Mouse (Mus musculus): ENCODE results near the gene Kansl1.

Kansl1 gene

GRCm38 (mm10) chr11:104439703-104440102, 29.0 kb downstream of the Kansl1 start:
- no peak for DNase-seq (ENCODE audit: low read depth, low spot score)

DNA sequence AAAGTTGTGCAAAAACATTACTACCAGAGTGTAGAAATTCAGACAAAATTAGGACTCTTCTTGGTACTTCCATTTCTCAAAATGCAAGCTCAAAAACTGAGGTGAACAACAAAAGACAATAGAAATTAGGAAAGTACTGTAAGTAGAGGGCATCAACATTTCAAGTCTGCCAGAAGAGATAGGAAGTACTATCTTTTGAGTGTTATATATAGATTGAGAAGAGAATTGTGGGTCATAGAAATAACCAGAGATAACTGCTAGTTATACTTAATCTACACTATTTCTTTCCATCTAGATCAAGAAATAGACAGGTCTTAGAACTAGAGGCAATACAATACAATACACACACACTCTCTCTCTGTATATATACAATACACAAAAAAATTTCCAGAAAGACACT, 30.2 kb downstream of the Kansl1 start:
- DNase-seq (ENCODE audit: low read depth, low spot score), result no peak

DNA sequence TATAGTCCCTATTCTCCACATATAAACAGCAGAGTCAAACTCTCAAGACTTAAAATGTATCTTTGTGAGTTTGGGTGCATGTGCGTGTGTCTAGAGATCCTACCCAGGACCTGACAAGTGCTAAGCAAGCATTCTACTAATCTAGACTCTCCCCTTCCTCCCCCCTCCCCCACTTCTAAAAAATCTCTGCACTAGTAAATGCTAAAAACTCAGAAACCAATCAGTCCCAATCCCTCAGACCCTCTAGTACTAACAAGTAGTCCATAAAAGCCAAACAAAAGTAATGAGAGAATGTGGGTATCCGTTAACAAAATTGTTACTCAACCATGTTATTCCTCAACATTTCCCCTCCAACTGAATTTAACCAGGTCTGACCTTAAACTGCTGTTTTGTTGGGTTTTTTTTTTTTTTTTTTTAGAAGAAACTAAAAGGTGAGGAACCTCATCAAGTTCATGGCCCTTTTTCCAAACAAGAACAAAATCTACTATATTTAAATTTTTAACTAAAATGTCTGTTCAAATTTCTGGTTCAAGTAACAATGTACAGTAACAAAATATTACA, 32.2 kb downstream of the Kansl1 start:
- no peak for DNase-seq (ENCODE audit: low read depth, low spot score)

- DNase-seq (ENCODE audit: low read depth, low spot score), result no peak
These were observed 32.9 kb downstream of the Kansl1 start for GRCm38 (mm10) chr11:104435753-104436152.

DNA sequence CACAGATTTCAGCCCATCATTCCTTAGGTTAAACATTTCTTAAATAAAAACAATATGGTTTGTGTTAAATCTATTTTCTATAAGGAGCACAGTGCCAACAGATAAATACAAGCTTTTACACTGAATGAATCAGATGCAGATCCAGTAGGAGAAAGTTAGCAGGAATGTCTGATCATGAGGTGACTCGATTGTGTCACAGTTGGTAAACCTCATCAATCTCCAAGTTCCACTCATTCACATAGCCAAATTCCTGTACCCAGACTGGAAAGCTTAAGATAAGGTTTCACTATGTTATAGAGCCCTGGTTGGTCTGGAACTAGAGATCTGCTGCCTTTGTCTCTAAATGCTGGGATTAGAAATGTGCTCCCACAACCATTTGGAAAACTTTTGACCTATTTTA, 33.5 kb downstream of the Kansl1 start:
- no peak for DNase-seq (ENCODE audit: low read depth, low spot score)

DNA sequence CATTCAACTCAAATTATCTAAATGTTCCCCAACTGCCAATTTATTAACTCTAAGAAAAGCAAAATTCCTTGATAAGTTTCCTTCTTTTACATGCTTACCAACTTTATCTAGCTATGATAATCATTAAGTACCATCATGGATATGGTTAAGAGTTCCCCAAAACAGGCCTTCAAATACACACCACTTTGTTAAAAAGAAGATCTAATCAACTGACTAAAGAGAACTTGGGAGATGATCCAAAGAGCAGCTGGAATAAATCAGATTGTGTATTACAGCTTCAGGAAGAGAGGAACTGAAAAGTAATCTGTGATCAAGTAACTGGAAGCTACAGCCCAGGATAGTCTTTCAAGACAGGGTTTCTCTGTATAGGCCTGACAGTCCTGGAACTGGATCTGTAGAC, 36.4 kb downstream of the Kansl1 start:
- no peak for DNase-seq (ENCODE audit: low read depth, low spot score)

DNA sequence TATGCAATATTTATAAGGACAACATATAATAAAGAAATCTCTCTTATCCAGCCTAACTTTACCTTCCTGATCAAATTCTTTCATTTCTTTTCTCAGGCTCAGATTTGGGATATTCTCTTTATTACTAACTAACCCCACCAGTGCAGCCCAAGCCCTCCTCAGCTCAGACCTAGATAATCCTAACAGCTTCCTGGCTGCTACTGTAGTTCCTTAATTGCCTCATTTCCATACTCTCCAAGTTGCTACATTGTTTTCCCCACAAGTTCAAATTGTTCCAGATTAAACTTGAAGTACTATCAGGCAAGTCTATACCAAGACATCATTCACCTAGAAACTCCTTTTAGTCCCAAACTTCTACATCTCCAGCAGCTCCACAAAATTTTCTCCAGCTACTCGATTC, 36.9 kb downstream of the Kansl1 start:
- no peak for DNase-seq (ENCODE audit: low read depth, low spot score)

GRCm38 (mm10) chr11:104424727-104425416, 43.8 kb downstream of the Kansl1 start:
- no peak for DNase-seq (ENCODE audit: low read depth, low spot score)

DNA sequence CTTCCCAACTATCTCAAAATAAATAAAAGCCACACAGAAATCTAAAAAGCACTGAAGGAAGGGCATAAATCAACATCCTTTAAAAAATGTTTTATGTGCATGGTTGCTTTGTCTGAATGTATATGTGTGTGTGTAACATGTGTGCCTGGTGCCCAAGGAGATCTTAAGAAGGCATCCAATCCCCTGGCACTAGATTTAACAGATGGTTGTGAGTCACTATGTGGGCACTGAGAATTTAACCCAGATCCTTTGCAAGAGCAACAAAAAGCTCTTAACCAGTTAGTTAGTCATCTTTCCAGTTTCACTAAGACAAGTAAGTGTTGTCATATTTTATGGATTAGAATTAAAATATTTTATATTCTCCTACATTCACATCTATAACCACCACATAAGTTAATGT, 56.4 kb downstream of the Kansl1 start:
- DNase-seq (ENCODE audit: low read depth, low spot score), result no peak

DNA sequence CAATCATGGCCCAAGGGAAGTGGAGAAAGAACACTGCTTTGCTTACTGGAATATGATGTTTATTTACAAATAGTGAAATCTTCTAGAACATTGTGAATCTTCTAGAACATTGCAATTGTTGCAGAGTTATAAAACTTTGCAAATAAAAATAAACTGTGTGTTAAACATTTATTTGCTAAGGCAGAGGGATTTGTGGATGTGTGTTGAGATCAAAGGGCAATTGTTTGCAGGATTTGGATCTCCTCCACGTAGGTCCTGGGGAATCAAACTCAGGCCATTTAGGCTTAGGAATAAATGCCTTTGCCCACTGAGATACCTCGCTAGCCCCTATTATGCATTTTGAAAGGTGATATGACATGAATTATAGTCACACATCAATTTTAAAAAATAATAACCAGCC, 61.3 kb downstream of the Kansl1 start:
- DNase-seq (ENCODE audit: low read depth, low spot score), result no peak

GRCm38 (mm10) chr11:104400961-104401360, 67.7 kb downstream of the Kansl1 start:
- DNase-seq (ENCODE audit: low read depth, low spot score), result no peak

DNA sequence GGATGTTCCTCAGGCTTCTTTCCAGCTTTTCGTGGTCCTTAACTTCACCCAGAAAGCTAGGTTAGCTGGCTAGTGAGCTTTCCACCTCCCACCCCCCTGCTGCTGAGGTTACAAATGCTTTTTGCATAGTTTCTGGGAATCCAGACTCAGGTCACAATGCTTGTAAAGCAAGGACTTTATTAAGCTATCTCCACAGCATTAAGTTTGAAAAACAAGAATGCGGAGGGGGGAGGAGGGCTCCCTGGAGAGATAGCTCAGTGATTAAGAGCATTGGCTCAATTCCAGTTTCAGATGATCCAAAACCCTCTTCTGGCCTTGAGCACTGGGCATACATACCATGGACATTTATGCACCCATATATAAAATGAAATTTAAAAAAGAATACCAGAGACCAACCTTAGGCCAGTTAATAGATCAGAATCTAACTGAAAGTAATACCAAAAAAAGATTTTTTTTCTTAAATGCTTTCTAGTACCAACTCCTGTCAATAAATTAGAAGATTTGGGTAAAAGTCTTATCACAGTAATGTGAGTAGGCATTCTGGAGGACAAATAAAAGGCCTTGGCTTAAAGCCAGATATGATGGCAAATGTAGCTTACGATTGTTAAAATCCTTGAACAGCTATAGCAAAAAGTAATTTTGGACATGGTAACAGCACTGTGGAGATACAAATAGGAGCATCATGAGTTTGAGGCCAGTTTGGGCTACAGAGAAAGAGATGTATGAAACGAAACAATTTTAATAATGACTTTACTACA, 69.0 kb downstream of the Kansl1 start:
- DNase-seq (ENCODE audit: low read depth, low spot score), result no peak

- DNase-seq (ENCODE audit: low read depth, low spot score), result no peak
These were observed 73.0 kb downstream of the Kansl1 start for GRCm38 (mm10) chr11:104395648-104396047.

DNA sequence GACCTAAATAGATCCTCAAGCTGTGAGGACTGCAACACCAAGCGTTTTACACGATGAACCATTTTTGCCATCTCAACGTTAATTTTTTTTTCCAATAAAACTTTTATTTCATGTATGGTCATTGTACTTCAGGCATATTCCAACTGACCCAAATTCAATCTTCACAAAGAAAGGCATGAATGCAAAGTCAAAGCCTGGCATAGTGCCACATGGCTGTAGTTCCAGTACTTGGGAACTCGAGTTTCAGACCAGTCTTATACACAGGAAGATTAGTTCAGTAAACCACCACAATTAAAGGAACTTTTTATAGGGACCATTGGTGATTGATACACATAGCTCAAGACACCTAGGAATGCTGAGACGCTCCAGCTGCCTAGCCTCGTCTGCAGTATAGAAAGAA, 75.5 kb downstream of the Kansl1 start:
- DNase-seq (ENCODE audit: low read depth, low spot score), result no peak

- DNase-seq (ENCODE audit: low read depth, low spot score), result no peak
These were observed 76.5 kb downstream of the Kansl1 start for GRCm38 (mm10) chr11:104392153-104392552.

- DNase-seq (ENCODE audit: low read depth, low spot score), result no peak
These were observed 81.4 kb downstream of the Kansl1 start for GRCm38 (mm10) chr11:104387284-104387683.

- DNase-seq (ENCODE audit: low read depth, low spot score), result no peak
These were observed 82.1 kb downstream of the Kansl1 start for GRCm38 (mm10) chr11:104386595-104386994.

DNA sequence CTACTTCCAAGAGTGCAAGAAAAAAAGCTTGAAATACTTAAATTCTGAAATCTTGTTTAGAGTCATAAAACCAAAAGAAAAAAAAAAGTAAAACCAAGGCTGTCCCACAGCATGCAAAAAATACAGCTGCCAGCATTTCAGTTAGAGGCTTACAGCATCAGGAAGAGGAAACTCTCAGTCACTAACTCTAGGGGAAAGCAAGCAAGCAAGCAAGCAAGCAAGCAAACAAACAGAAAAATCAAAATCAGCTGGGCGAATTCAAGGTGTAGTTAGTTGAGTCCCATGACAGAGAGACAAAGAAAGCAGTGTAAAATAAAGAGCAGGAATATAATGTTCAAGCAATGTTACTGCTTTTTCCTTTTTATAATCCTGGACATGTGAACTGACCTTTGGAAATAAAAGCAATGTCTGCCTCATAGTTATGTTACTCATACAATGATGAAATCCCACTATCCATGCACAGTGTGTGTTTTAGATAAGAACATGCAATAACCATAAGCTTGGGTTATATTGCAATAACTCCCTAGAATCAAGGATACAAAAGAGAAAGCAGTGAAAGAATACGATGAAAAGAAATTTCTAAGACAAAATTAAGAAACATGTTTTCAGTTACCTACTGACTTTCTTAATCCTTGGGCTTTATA, 85.4 kb downstream of the Kansl1 start:
- no peak for DNase-seq (ENCODE audit: low read depth, low spot score)

GRCm38 (mm10) chr11:104381887-104382286, 86.8 kb downstream of the Kansl1 start:
- no peak for DNase-seq (ENCODE audit: low read depth, low spot score)

DNA sequence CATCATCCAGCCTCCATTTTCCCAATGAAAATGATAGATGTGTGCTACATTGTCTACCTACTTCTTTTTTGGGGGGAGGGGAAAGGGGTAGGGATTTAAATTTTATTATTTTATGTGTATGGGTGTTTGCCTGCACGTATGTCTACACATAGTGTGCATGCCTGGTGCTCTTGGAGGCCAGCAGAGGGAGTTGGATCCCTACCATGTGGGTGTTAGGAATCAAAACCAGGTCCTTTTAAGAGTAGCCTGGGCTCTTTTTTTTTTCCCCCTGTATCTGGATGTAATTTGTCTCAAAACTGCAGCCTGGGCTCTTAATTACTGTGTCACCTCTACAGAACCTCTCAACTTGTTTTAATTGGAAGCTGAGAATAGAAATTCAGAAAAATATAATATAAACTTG, 89.0 kb downstream of the Kansl1 start:
- DNase-seq (ENCODE audit: low read depth, low spot score), result no peak

- no peak for DNase-seq (ENCODE audit: low read depth, low spot score)
These were observed 92.4 kb downstream of the Kansl1 start for GRCm38 (mm10) chr11:104376291-104376690.

DNA sequence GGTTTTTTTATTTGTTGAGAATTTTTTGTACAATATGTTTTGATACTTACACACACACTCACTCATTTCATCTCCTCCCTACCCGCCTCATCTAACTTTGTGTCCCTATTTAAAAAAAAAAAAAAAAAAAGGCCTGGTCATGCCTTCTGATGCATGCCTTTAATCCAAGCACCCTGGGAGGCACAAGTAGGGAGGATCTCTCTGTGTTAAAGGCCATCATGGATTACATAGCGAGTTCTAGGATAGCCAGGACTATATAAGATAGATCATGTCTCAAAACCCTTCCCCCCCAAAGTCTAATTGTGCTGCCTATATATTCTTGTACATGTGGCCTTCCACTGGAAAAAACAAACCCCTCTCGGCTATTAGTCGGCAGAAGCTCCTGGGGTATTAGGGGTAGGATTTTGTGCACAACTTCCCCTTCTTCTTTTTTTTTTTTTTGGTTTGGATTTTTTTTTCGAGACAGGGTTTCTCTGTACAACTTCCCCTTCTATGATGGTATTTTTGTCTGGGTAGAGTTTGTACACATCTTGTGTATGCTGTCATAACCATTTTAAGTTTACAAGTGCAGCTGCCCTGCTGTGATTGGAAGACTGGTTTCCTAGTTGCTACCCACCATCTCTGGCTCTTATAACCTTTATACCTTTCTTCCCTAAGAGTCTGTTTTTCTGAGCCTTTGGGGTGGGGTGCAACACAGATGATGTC, 101.0 kb downstream of the Kansl1 start:
- DNase-seq (ENCODE audit: low read depth, low spot score), result no peak

Data from retina, postnatal 7 days (tissue).